Mouse (Mus musculus): Measurements from ENCODE around the gene Ppp1r12a.

- TF ChIP-seq CTCF (IDR thresholded peaks at IDR 0.05) (no peak), EP300 (IDR thresholded peaks at IDR 0.05) (no peak)
Measured at GRCm38 (mm10) chr10:108331784-108332561, 170.0 kb downstream of the Ppp1r12a start, which contains the start of gene Pawr.
